Mouse (Mus musculus): Measurements from ENCODE around the gene Nkapl. TPM values are rescaled to one million over a fixed set of nuclear protein-coding genes. Genes with fewer than 3 reads are reported as not detected.

Nkapl gene
- polyA plus RNA-seq, 1 experiment from 2014 or later, result 2.0 TPM

DNA sequence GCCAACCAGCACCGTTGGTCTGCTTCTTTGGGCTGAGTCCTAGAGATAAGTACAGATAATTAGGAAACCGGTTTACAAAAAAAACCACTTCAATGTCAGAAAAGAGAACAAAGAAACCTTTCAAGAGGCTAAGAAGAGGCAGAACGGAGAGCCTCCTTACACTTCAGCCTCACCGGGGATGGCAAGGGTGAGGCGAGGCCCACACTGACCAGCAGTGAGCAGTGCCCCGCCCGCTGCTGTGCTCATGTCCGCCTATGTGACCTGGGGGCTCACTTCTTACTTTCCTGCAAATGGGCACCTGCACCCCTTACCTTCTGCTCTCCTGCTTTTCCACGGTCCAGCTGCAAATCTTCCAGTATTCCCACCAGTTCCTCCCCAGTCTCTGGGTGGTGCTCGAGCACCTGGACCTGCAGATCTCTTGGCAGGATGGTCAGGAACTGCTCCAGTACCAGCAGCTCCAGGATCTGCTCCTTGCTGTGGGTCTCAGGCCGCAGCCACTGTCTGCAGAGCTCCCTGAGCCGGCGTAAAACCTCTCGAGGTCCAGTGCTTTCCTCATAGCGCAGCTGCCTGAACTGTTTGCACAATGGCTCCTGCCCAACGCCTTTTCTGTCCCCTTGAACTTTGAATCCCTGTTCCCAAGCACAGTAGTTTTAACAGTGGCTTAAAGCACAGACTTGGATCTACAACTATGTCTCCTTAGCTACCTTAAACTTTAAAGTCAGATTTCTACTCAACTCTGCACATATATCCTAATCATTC, 20.3 kb downstream of the Nkapl start:
- no peak for ATAC-seq (replicated peaks; ENCODE audit: insufficient number of reproducible peaks, low FRiP score, low TSS enrichment)
- peaks cover 29% of the 10 kb centered on the region for H3K36me3 ChIP-seq (ENCODE audit: control insufficient read depth, insufficient read depth, low read length)
- no peak overlapping the region for H3K4me3 ChIP-seq (ENCODE audit: low read depth, low read length)
- H3K9me3 ChIP-seq (replicated peaks; ENCODE audit: control insufficient read depth, low read length), result no peaks in the 10 kb centered on the region
- no peak overlapping the region for H3K4me2 ChIP-seq
- H3K9ac ChIP-seq (ENCODE audit: low read depth, low read length), result no peak overlapping the region
- WGBS (ENCODE audit: insufficient replicate concordance), result 78% methylated on average over 16 of the region's 16 CpGs
- no peak overlapping the region for H3K27ac ChIP-seq (ENCODE audit: low read depth, low read length)
- peaks cover 6% of the 10 kb centered on the region; the same call in 1 of the 2 replicates for H3K4me1 ChIP-seq (ENCODE audit: control insufficient read depth, insufficient read depth, low read length)
- H3K27me3 ChIP-seq (ENCODE audit: control insufficient read depth, insufficient read depth, low read length), result no peaks in the 10 kb centered on the region

- no peak for ATAC-seq (replicated peaks; ENCODE audit: insufficient number of reproducible peaks, low FRiP score, low TSS enrichment)
- 86% methylated on average over 9 of the region's 9 CpGs for WGBS (ENCODE audit: insufficient replicate concordance)
- Histone ChIP-seq H3K9ac (ENCODE audit: low read depth, low read length) (no peak overlapping the region; the same call in 1 of the 2 replicates), H3K4me3 (ENCODE audit: low read depth, low read length) (no peak overlapping the region), H3K4me2 (no peak overlapping the region), H3K27ac (ENCODE audit: low read depth, low read length) (no peak overlapping the region), H3K27me3 (ENCODE audit: control insufficient read depth, insufficient read depth, low read length) (no peaks in the 10 kb centered on the region), H3K4me1 (ENCODE audit: control insufficient read depth, insufficient read depth, low read length) (no peaks in the 10 kb centered on the region), H3K36me3 (ENCODE audit: control insufficient read depth, insufficient read depth, low read length) (peaks cover 29% of the 10 kb centered on the region), H3K9me3 (replicated peaks; ENCODE audit: control insufficient read depth, low read length) (no peaks in the 10 kb centered on the region)
These were observed 21.5 kb downstream of the Nkapl start for GRCm38 (mm10) chr13:21446796-21447195.

DNA sequence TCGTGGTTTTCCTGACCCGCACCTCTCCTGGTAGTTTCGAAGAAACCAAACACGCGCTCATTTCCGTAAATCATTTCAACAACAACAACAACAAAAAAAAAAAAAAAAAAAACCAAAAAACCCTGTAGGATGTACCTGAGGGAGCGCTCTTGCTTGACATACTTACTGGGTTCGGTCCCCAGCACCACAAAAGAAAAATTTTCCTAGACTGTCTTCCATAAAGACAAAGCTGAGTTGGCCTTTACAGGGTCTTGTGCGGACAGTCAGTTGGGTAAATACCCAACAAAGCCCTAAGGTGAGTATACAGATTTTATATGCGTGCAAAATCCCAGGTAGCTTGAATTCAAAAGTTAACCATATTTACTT, 27.1 kb downstream of the Nkapl start:
- peak overlapping the region; percentile 89 for H3K4me2 ChIP-seq
- peak overlapping the region; percentile 66 for H3K4me3 ChIP-seq (ENCODE audit: low read depth, low read length)
- peaks cover 16% of the 10 kb centered on the region for H3K36me3 ChIP-seq (ENCODE audit: control insufficient read depth, insufficient read depth, low read length)
- no peaks in the 10 kb centered on the region for H3K9me3 ChIP-seq (replicated peaks; ENCODE audit: control insufficient read depth, low read length)
- 17% methylated on average over 10 of the region's 10 CpGs for WGBS (ENCODE audit: insufficient replicate concordance)
- H3K27me3 ChIP-seq (ENCODE audit: control insufficient read depth, insufficient read depth, low read length), result no peaks in the 10 kb centered on the region
- ATAC-seq (replicated peaks; ENCODE audit: insufficient number of reproducible peaks, low FRiP score, low TSS enrichment), result peak; percentile 20; the same call in 1 of the 2 replicates
- H3K4me1 ChIP-seq (ENCODE audit: control insufficient read depth, insufficient read depth, low read length), result peaks cover 5% of the 10 kb centered on the region
- peak overlapping the region; percentile 77; the same call in 1 of the 2 replicates for H3K27ac ChIP-seq (ENCODE audit: low read depth, low read length)
- peak overlapping the region; percentile 79 for H3K9ac ChIP-seq (ENCODE audit: low read depth, low read length)

- Histone ChIP-seq H3K4me3 (ENCODE audit: low read depth, low read length) (peak within 1 kb of the TSS; percentile 66), H3K27ac (ENCODE audit: low read depth, low read length) (peak within 1 kb of the TSS; percentile 77), H3K4me1 (ENCODE audit: control insufficient read depth, insufficient read depth, low read length) (peaks cover 5% of the 10 kb centered on the region), H3K36me3 (ENCODE audit: control insufficient read depth, insufficient read depth, low read length) (peaks cover 16% of the 10 kb centered on the region), H3K9ac (ENCODE audit: low read depth, low read length) (peak within 1 kb of the TSS; percentile 79), H3K9me3 (replicated peaks; ENCODE audit: control insufficient read depth, low read length) (no peaks in the 10 kb centered on the region), H3K4me2 (peak within 1 kb of the TSS; percentile 89), H3K27me3 (ENCODE audit: control insufficient read depth, insufficient read depth, low read length) (no peaks in the 10 kb centered on the region)
- peak; percentile 85 for ATAC-seq (replicated peaks; ENCODE audit: insufficient number of reproducible peaks, low FRiP score, low TSS enrichment)
- WGBS (ENCODE audit: insufficient replicate concordance), result under 1% methylated on average over 32 of the region's 32 CpGs
These were observed 27.7 kb downstream of the Nkapl start, which contains the start of gene Pgbd1 for GRCm38 (mm10) chr13:21440503-21441206. Gene Pgbd1 (minus strand): TSS chr13:21441058.

GRCm38 (mm10) chr13:21435476-21435875, 32.8 kb downstream of the Nkapl start:
- no peak for ATAC-seq (replicated peaks; ENCODE audit: insufficient number of reproducible peaks, low FRiP score, low TSS enrichment)
- 74% methylated on average over 4 of the region's 4 CpGs for WGBS (ENCODE audit: insufficient replicate concordance)
- Histone ChIP-seq H3K9ac (ENCODE audit: low read depth, low read length) (no peak overlapping the region), H3K9me3 (replicated peaks; ENCODE audit: control insufficient read depth, low read length) (no peaks in the 10 kb centered on the region), H3K36me3 (ENCODE audit: control insufficient read depth, insufficient read depth, low read length) (no peaks in the 10 kb centered on the region), H3K4me1 (ENCODE audit: control insufficient read depth, insufficient read depth, low read length) (peaks cover 5% of the 10 kb centered on the region), H3K27me3 (ENCODE audit: control insufficient read depth, insufficient read depth, low read length) (no peaks in the 10 kb centered on the region), H3K27ac (ENCODE audit: low read depth, low read length) (no peak overlapping the region), H3K4me3 (ENCODE audit: low read depth, low read length) (no peak overlapping the region), H3K4me2 (no peak overlapping the region)

GRCm38 (mm10) chr13:21427631-21428030, 40.7 kb downstream of the Nkapl start:
- H3K9me3 ChIP-seq (replicated peaks; ENCODE audit: control insufficient read depth, low read length), result no peaks in the 10 kb centered on the region
- H3K4me1 ChIP-seq (ENCODE audit: control insufficient read depth, insufficient read depth, low read length), result no peaks in the 10 kb centered on the region
- no peaks in the 10 kb centered on the region for H3K27me3 ChIP-seq (ENCODE audit: control insufficient read depth, insufficient read depth, low read length)
- H3K4me3 ChIP-seq (ENCODE audit: low read depth, low read length), result no peak overlapping the region
- 95% methylated on average over 1 of the region's 1 CpGs for WGBS (ENCODE audit: insufficient replicate concordance)
- ATAC-seq (replicated peaks; ENCODE audit: insufficient number of reproducible peaks, low FRiP score, low TSS enrichment), result no peak
- H3K27ac ChIP-seq (ENCODE audit: low read depth, low read length), result no peak overlapping the region
- H3K4me2 ChIP-seq, result no peak overlapping the region
- no peak overlapping the region for H3K9ac ChIP-seq (ENCODE audit: low read depth, low read length)
- no peaks in the 10 kb centered on the region for H3K36me3 ChIP-seq (ENCODE audit: control insufficient read depth, insufficient read depth, low read length)

GRCm38 (mm10) chr13:21423301-21423700, 45.0 kb downstream of the Nkapl start:
- WGBS (ENCODE audit: insufficient replicate concordance), result 55% methylated on average over 5 of the region's 5 CpGs
- no peaks in the 10 kb centered on the region for H3K36me3 ChIP-seq (ENCODE audit: control insufficient read depth, insufficient read depth, low read length)
- no peak overlapping the region for H3K9ac ChIP-seq (ENCODE audit: low read depth, low read length)
- no peaks in the 10 kb centered on the region for H3K9me3 ChIP-seq (replicated peaks; ENCODE audit: control insufficient read depth, low read length)
- H3K27ac ChIP-seq (ENCODE audit: low read depth, low read length), result no peak overlapping the region
- no peaks in the 10 kb centered on the region for H3K27me3 ChIP-seq (ENCODE audit: control insufficient read depth, insufficient read depth, low read length)
- peaks cover 3% of the 10 kb centered on the region; the same call in 1 of the 2 replicates for H3K4me1 ChIP-seq (ENCODE audit: control insufficient read depth, insufficient read depth, low read length)
- no peak overlapping the region for H3K4me3 ChIP-seq (ENCODE audit: low read depth, low read length)
- H3K4me2 ChIP-seq, result no peak overlapping the region
- ATAC-seq (replicated peaks; ENCODE audit: insufficient number of reproducible peaks, low FRiP score, low TSS enrichment), result no peak

GRCm38 (mm10) chr13:21418865-21419264, 49.4 kb downstream of the Nkapl start:
- Histone ChIP-seq H3K36me3 (ENCODE audit: control insufficient read depth, insufficient read depth, low read length) (no peaks in the 10 kb centered on the region), H3K4me2 (no peak overlapping the region), H3K9ac (ENCODE audit: low read depth, low read length) (no peak overlapping the region), H3K4me3 (ENCODE audit: low read depth, low read length) (no peak overlapping the region), H3K4me1 (ENCODE audit: control insufficient read depth, insufficient read depth, low read length) (peaks cover 16% of the 10 kb centered on the region), H3K9me3 (replicated peaks; ENCODE audit: control insufficient read depth, low read length) (no peaks in the 10 kb centered on the region), H3K27me3 (ENCODE audit: control insufficient read depth, insufficient read depth, low read length) (no peaks in the 10 kb centered on the region), H3K27ac (ENCODE audit: low read depth, low read length) (no peak overlapping the region)
- 25% methylated on average over 6 of the region's 6 CpGs for WGBS (ENCODE audit: insufficient replicate concordance)
- no peak for ATAC-seq (replicated peaks; ENCODE audit: insufficient number of reproducible peaks, low FRiP score, low TSS enrichment)
